20 mouse cellular contexts compared by ENCODE assay signal in genomic region chr6:86322031-86322563, GRCm38 (mm10). TPM values are rescaled to one million over a fixed set of nuclear protein-coding genes. Genes with fewer than 3 reads are reported as not detected.
A peak's percentile ranks its signal among the peaks of the same experiment; 100 is the strongest.
DNase-seq lines count a peak whose midpoint lies in the region; TF ChIP-seq lines count a peak whose summit lies in the region.
"Had no signal": no experiment of that assay in that cellular context is flagged by ENCODE, and none has a peak within 500 bp of the region (broad histone marks: within the 10 kb centered on the region; RNA-seq: fewer than 3 reads in every experiment).

No protein-coding gene starts in this region.

- TF ChIP-seq CTCF in lung, adult 2 months (IDR thresholded peaks at IDR 0.05; ENCODE audit: insufficient read depth, low read length), result no peak

- peak; percentile 15 for DNase-seq in layer of hippocampus, adult 11-12 months (ENCODE audit: low spot score)
- no peak for DNase-seq in layer of hippocampus, postnatal 36 days
- peak; percentile 38 for DNase-seq in ES-CJ7 (ENCODE audit: low read depth, low spot score)
- DNase-seq in ZHBTc4 (ENCODE audit: low read depth, low spot score), result peak; percentile 61
- no peak for DNase-seq in lung, adult 2 months
- DNase-seq in heart, adult 11 months, result no peak
- DNase-seq: adrenal gland, postnatal 10 days; adrenal gland, postnatal 36 days; B cell, adult 2 months; cerebellum, adult 11 months; cerebellum, adult 2 months; cerebellum, adult 9-11 months; cerebellum, postnatal 25 days; forebrain, postnatal 0 days; gastrocnemius, postnatal 10 days; gastrocnemius, postnatal 36 days had no signal

- WGBS in lung, adult 2 months, result 80% methylated on average over 5 of the region's 5 CpGs

- H3K4me1 ChIP-seq in lung, adult 2 months (ENCODE audit: control insufficient read depth, insufficient read depth, low read length), result no peaks in the 10 kb centered on the region
- H3K4me1 ChIP-seq: embryonic facial prominence, embryonic 12.5 days; embryonic facial prominence, embryonic 15.5 days; hindbrain, embryonic 12.5 days; hindbrain, embryonic 15.5 days had no signal

- no peak for TF ChIP-seq POLR2A in lung, adult 2 months (IDR thresholded peaks at IDR 0.05; ENCODE audit: borderline replicate concordance, extremely low read depth, low read depth, low read length)

- H3K4me3 ChIP-seq in lung, adult 2 months (replicated peaks; ENCODE audit: extremely low read depth, low read depth, low read length), result no peak overlapping the region
- H3K4me3 ChIP-seq: embryonic facial prominence, embryonic 12.5 days; embryonic facial prominence, embryonic 15.5 days; hindbrain, embryonic 12.5 days; hindbrain, embryonic 15.5 days had no signal

RNA-seq across cellular contexts. Expression of gene Fam136a, which starts 43.3 kb away (rescaled TPM):
- total RNA-seq in layer of hippocampus, postnatal 36 days (2021), result 10 to 100 TPM; 32.8 TPM
- 8.3 and 8.5 TPM in 2 replicates for polyA plus RNA-seq in lung, adult 2 months (2012; rRNA removed)

RNA-seq across cellular contexts. Expression of gene Snrpg, which starts 49.0 kb away (rescaled TPM):
- total RNA-seq in layer of hippocampus, postnatal 36 days (2021), result 10 to 100 TPM; 71.7 to 74.6 TPM
- polyA plus RNA-seq in lung, adult 2 months (2012; rRNA removed), result 30.3 and 36.8 TPM in 2 replicates

Comparison
In these comparisons a context has a peak if more than half of its experiments do, and no peak if none do; other contexts are left out.
1. DNase-seq: peak in layer of hippocampus, adult 11-12 months (single experiment), ES-CJ7 (single experiment) and ZHBTc4 (single experiment); none in layer of hippocampus, postnatal 36 days (0 of 2), lung, adult 2 months (single experiment) and heart, adult 11 months (single experiment).